Mouse (Mus musculus): ENCODE data around the gene Stx17. TPM values are rescaled to one million over a fixed set of nuclear protein-coding genes. Genes with fewer than 3 reads are reported as not detected.

The Stx17 gene
- 22.5 and 25.3 TPM in 2 replicates for polyA plus RNA-seq (2016; fragmentation: Nextera tagmentation; extraction: Ambion mirVana)

GRCm38 (mm10) chr4:48124773-48125469 is at the start of gene Stx17:
TSS of gene Stx17 (plus strand) at chr4:48124915.
- WGBS, result 1% methylated on average over 58 of the region's 58 CpGs
- Histone ChIP-seq H3K27ac (peak within 1 kb of the TSS; percentile 92), H3K4me1 (peaks cover 15% of the 10 kb centered on the region), H3K27me3 (ENCODE audit: poor library complexity, severe bottlenecking) (peaks cover 10% of the 10 kb centered on the region; the same call in 1 of the 2 replicates), H3K36me3 (replicated peaks) (no peaks in the 10 kb centered on the region), H3K9me3 (no peaks in the 10 kb centered on the region), H3K4me3 (peak within 1 kb of the TSS; percentile 76)
- DNase-seq (ENCODE audit: extremely low spot score, low spot score), result peak; percentile 85

GRCm38 (mm10) chr4:48076693-48077471 is 47.8 kb upstream of the Stx17 start:
- no peak for DNase-seq (ENCODE audit: extremely low spot score, low spot score)
- H3K27ac ChIP-seq, result no peak overlapping the region
- H3K27me3 ChIP-seq (ENCODE audit: poor library complexity, severe bottlenecking), result no peaks in the 10 kb centered on the region
- H3K4me1 ChIP-seq, result peaks cover 25% of the 10 kb centered on the region
- no peak overlapping the region for H3K4me3 ChIP-seq
- H3K36me3 ChIP-seq (replicated peaks), result no peaks in the 10 kb centered on the region
- 86% methylated on average over 13 of the region's 13 CpGs for WGBS
- H3K9me3 ChIP-seq, result no peaks in the 10 kb centered on the region

GRCm38 (mm10) chr4:48078213-48078612 is 46.5 kb upstream of the Stx17 start:
- Histone ChIP-seq H3K9me3 (no peaks in the 10 kb centered on the region), H3K4me1 (peaks cover 25% of the 10 kb centered on the region), H3K27ac (no peak overlapping the region), H3K36me3 (replicated peaks) (no peaks in the 10 kb centered on the region), H3K4me3 (no peak overlapping the region), H3K27me3 (ENCODE audit: poor library complexity, severe bottlenecking) (no peaks in the 10 kb centered on the region)
- WGBS, result 11% methylated on average over 4 of the region's 4 CpGs
- DNase-seq (ENCODE audit: extremely low spot score, low spot score), result no peak

GRCm38 (mm10) chr4:48079285-48080039 is 45.3 kb upstream of the Stx17 start:
- H3K4me3 ChIP-seq, result no peak overlapping the region
- peaks cover 25% of the 10 kb centered on the region for H3K4me1 ChIP-seq
- no peaks in the 10 kb centered on the region for H3K36me3 ChIP-seq (replicated peaks)
- peak overlapping the region; percentile 48 for H3K27ac ChIP-seq
- peak; percentile 15 for DNase-seq (ENCODE audit: extremely low spot score, low spot score)
- WGBS, result 58% methylated on average over 8 of the region's 8 CpGs
- H3K9me3 ChIP-seq, result no peaks in the 10 kb centered on the region
- H3K27me3 ChIP-seq (ENCODE audit: poor library complexity, severe bottlenecking), result no peaks in the 10 kb centered on the region

GRCm38 (mm10) chr4:48083452-48083851 is 41.3 kb upstream of the Stx17 start:
- Histone ChIP-seq H3K36me3 (replicated peaks) (no peaks in the 10 kb centered on the region), H3K27me3 (ENCODE audit: poor library complexity, severe bottlenecking) (no peaks in the 10 kb centered on the region), H3K27ac (no peak overlapping the region), H3K9me3 (no peaks in the 10 kb centered on the region), H3K4me1 (peaks cover 17% of the 10 kb centered on the region), H3K4me3 (no peak overlapping the region)
- no peak for DNase-seq (ENCODE audit: extremely low spot score, low spot score)
- 90% methylated on average over 4 of the region's 4 CpGs for WGBS

- H3K27ac ChIP-seq, result no peak overlapping the region
- no peaks in the 10 kb centered on the region for H3K27me3 ChIP-seq (ENCODE audit: poor library complexity, severe bottlenecking)
- no peaks in the 10 kb centered on the region for H3K4me1 ChIP-seq
- H3K36me3 ChIP-seq (replicated peaks), result no peaks in the 10 kb centered on the region
- no peak for DNase-seq (ENCODE audit: extremely low spot score, low spot score)
- H3K9me3 ChIP-seq, result no peaks in the 10 kb centered on the region
- 64% methylated on average over 6 of the region's 6 CpGs for WGBS
- H3K4me3 ChIP-seq, result no peak overlapping the region
These were observed 38.1 kb upstream of the Stx17 start for GRCm38 (mm10) chr4:48086609-48087008.

GRCm38 (mm10) chr4:48087497-48087896 is 37.2 kb upstream of the Stx17 start:
- Histone ChIP-seq H3K4me1 (no peaks in the 10 kb centered on the region), H3K4me3 (no peak overlapping the region), H3K27ac (no peak overlapping the region), H3K27me3 (ENCODE audit: poor library complexity, severe bottlenecking) (no peaks in the 10 kb centered on the region), H3K9me3 (no peaks in the 10 kb centered on the region), H3K36me3 (replicated peaks) (no peaks in the 10 kb centered on the region)
- WGBS, result 85% methylated on average over 6 of the region's 6 CpGs
- no peak for DNase-seq (ENCODE audit: extremely low spot score, low spot score)

- Histone ChIP-seq H3K9me3 (no peaks in the 10 kb centered on the region), H3K4me1 (peaks cover 4% of the 10 kb centered on the region; the same call in 1 of the 2 replicates), H3K36me3 (replicated peaks) (no peaks in the 10 kb centered on the region), H3K27me3 (ENCODE audit: poor library complexity, severe bottlenecking) (no peaks in the 10 kb centered on the region), H3K4me3 (no peak overlapping the region), H3K27ac (no peak overlapping the region)
- no peak for DNase-seq (ENCODE audit: extremely low spot score, low spot score)
- 77% methylated on average over 3 of the region's 3 CpGs for WGBS
These were observed 31.5 kb upstream of the Stx17 start for GRCm38 (mm10) chr4:48093221-48093620.

GRCm38 (mm10) chr4:48100217-48100616 is 24.5 kb upstream of the Stx17 start:
- WGBS, result 91% methylated on average over 8 of the region's 8 CpGs

GRCm38 (mm10) chr4:48101981-48102380 is 22.7 kb upstream of the Stx17 start:
- Histone ChIP-seq H3K9me3 (no peaks in the 10 kb centered on the region), H3K36me3 (replicated peaks) (no peaks in the 10 kb centered on the region), H3K27me3 (ENCODE audit: poor library complexity, severe bottlenecking) (no peaks in the 10 kb centered on the region), H3K4me3 (no peak overlapping the region), H3K27ac (no peak overlapping the region), H3K4me1 (no peaks in the 10 kb centered on the region)
- no peak for DNase-seq (ENCODE audit: extremely low spot score, low spot score)
- WGBS, result 73% methylated on average over 2 of the region's 2 CpGs

More at GRCm38 (mm10) chr4:48100217-48100616, 24.5 kb upstream of the Stx17 start:
- Histone ChIP-seq H3K9me3 (no peaks in the 10 kb centered on the region), H3K4me1 (no peaks in the 10 kb centered on the region), H3K4me3 (no peak overlapping the region), H3K27me3 (ENCODE audit: poor library complexity, severe bottlenecking) (no peaks in the 10 kb centered on the region), H3K27ac (no peak overlapping the region), H3K36me3 (replicated peaks) (no peaks in the 10 kb centered on the region)
- no peak for DNase-seq (ENCODE audit: extremely low spot score, low spot score)

- DNase-seq (ENCODE audit: extremely low spot score, low spot score), result no peak
- no peaks in the 10 kb centered on the region for H3K36me3 ChIP-seq (replicated peaks)
- 67% methylated on average over 5 of the region's 5 CpGs for WGBS
- no peak overlapping the region for H3K4me3 ChIP-seq
- no peaks in the 10 kb centered on the region for H3K4me1 ChIP-seq
- H3K27me3 ChIP-seq (ENCODE audit: poor library complexity, severe bottlenecking), result no peaks in the 10 kb centered on the region
- H3K9me3 ChIP-seq, result no peaks in the 10 kb centered on the region
- H3K27ac ChIP-seq, result no peak overlapping the region
These were observed 19.3 kb upstream of the Stx17 start for GRCm38 (mm10) chr4:48105387-48105786.

GRCm38 (mm10) chr4:48107086-48107485 is 17.6 kb upstream of the Stx17 start:
- no peaks in the 10 kb centered on the region for H3K4me1 ChIP-seq
- no peak overlapping the region for H3K4me3 ChIP-seq
- 84% methylated on average over 6 of the region's 6 CpGs for WGBS

More at GRCm38 (mm10) chr4:48107086-48107485, 17.6 kb upstream of the Stx17 start:
- no peaks in the 10 kb centered on the region for H3K36me3 ChIP-seq (replicated peaks)
- H3K27ac ChIP-seq, result no peak overlapping the region
- H3K9me3 ChIP-seq, result no peaks in the 10 kb centered on the region
- no peaks in the 10 kb centered on the region for H3K27me3 ChIP-seq (ENCODE audit: poor library complexity, severe bottlenecking)
- DNase-seq (ENCODE audit: extremely low spot score, low spot score), result no peak

Measured in forebrain, embryonic 10.5 days (tissue).